Mouse (Mus musculus): ENCODE measurements around the gene Oxct1. TPM values are rescaled to one million over a fixed set of nuclear protein-coding genes. Genes with fewer than 3 reads are reported as not detected.
A peak's percentile ranks its signal among the peaks of the same experiment; 100 is the strongest.

The Oxct1 gene
- total RNA-seq, 1 experiment from 2014 or later = 358 TPM

DNA sequence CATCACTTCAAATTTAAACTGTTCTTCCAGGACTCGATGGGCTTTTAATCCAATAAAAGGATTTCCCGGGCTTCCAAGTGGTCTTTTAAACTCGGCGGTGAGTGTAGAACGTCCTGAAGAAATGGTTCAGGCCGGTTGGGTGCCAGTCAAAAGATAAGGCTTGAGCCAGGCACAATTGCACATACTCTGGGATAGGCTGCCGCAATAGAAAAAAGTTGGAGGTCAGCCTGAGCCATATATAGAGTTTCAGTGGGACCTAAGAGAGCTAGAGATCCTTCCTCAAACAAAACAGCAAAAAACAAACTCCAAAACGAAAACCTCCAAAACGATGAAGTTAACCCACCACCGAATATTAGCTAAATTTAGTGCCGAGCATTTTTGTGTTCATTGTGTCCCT, 677 bp upstream of the Oxct1 start:
- no peak for ATAC-seq (replicated peaks in 1 of 2; ENCODE audit: insufficient read depth in 1 of 2, low FRiP score in 2 of 2, low TSS enrichment in 1 of 2, low read depth in 1 of 2, poor library complexity in 2 of 2, severe bottlenecking in 2 of 2)

GRCm38 (mm10) chr15:4026831-4027584, 825 bp downstream of the Oxct1 start:
- peak; percentile 89 to 94 for ATAC-seq (replicated peaks in 1 of 2; ENCODE audit: insufficient read depth in 1 of 2, low FRiP score in 2 of 2, low TSS enrichment in 1 of 2, low read depth in 1 of 2, poor library complexity in 2 of 2, severe bottlenecking in 2 of 2)

- peak in 1 of 2 experiments; percentile 0; a peak in 1 of 4 replicates for ATAC-seq (replicated peaks in 1 of 2; ENCODE audit: insufficient read depth in 1 of 2, low FRiP score in 2 of 2, low TSS enrichment in 1 of 2, low read depth in 1 of 2, poor library complexity in 2 of 2, severe bottlenecking in 2 of 2)
These were observed 1.7 kb downstream of the Oxct1 start for GRCm38 (mm10) chr15:4027671-4028410.

DNA sequence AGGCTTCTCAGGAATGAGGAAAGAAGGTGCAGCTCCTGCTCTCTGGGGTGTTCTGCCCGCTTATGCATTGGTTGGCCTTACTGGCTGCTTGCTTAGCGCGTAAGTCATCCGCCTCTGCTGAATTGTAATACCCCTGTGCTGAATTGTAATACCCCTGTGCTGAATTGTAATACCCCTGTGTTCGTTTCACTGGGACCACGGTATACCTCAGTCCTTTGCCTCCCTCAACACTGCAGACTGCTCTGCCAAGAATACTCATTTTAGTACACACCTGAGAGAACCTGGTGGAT, 2.2 kb downstream of the Oxct1 start:
- no peak for ATAC-seq (replicated peaks in 1 of 2; ENCODE audit: insufficient read depth in 1 of 2, low FRiP score in 2 of 2, low TSS enrichment in 1 of 2, low read depth in 1 of 2, poor library complexity in 2 of 2, severe bottlenecking in 2 of 2)

DNA sequence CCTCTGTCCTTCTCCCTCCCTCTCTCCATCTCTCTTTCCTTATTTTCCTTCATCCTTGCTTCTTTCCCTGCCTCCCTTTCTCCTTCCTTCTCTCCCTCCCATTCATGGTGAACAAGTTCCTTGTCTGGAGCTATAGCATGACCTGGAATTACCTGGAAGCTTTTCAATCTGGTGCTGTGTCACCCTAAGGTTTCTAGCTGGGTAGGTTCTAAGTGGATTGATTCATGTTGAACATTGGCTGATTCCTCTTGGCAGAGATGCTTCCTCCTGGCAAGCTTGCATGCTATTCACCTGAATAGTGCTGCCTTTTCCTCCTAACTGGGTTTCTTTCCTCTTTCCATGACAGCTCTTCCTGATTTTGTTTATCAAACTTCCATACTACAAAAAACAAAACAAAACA, 2.8 kb downstream of the Oxct1 start:
- no peak for ATAC-seq (replicated peaks in 1 of 2; ENCODE audit: insufficient read depth in 1 of 2, low FRiP score in 2 of 2, low TSS enrichment in 1 of 2, low read depth in 1 of 2, poor library complexity in 2 of 2, severe bottlenecking in 2 of 2)

DNA sequence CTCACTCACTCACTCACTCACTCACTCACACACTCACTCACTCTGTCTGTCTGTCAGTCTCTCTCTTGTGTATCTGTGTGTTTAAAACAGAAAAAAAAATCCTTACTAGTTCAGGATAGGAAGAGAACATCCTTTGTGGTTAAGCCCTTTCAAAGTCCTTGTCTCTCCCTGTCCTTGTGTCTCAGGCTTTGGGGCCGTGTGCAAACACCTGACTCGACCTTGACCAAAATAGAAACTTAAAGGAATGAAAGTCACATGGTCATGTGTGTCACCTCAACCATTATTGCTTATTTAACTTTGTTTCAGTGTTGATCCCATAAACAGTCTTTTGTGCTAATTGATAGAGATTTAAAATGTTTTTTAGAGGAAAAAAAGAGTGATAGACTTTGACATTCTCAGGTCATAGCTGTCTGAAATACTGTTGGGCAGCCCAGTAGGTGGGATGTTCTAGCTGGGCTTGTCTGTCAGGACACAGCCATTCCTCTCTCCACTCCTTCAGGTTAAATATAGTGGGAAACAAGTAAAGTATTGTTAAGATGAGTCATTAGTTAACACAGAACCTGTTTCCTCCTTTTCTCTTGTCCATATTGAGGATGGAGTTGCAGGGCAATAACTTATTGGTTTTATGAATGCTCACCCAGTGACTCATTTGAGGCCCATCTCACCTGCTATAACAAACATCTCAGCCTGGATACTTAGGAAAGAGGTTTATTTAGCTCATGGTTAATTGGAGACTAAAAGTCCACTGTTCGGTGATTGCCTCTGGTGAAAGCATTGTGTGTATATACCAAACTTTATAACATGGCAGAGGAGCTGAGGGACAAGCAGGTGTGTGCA, 7.2 kb downstream of the Oxct1 start:
- ATAC-seq (replicated peaks in 1 of 2; ENCODE audit: insufficient read depth in 1 of 2, low FRiP score in 2 of 2, low TSS enrichment in 1 of 2, low read depth in 1 of 2, poor library complexity in 2 of 2, severe bottlenecking in 2 of 2) = no peak

DNA sequence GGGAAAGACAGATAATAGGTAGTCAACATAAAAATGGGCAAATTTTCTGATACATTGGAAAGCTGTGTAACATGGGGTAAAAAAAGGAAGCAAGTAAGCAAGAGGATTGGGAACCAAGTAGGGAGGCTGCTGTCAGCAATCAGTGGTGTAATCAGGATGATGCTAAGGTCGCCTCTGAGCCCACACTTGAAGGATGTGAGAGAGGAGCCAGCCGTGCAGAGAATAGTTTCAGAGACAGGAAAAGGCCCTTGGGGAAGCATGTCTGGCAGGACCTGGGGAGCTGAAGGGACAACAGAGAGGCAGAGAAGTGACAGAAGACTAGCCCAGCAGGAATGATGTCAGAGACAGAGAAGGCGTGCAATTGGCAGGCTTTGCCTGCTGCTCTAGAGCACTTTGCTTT, 16.2 kb downstream of the Oxct1 start:
- ATAC-seq (replicated peaks in 1 of 2; ENCODE audit: insufficient read depth in 1 of 2, low FRiP score in 2 of 2, low TSS enrichment in 1 of 2, low read depth in 1 of 2, poor library complexity in 2 of 2, severe bottlenecking in 2 of 2) = no peak; a peak in 1 of 4 replicates

- peak; percentile 78 to 89 for ATAC-seq (replicated peaks in 1 of 2; ENCODE audit: insufficient read depth in 1 of 2, low FRiP score in 2 of 2, low TSS enrichment in 1 of 2, low read depth in 1 of 2, poor library complexity in 2 of 2, severe bottlenecking in 2 of 2)
These were observed 16.9 kb downstream of the Oxct1 start for GRCm38 (mm10) chr15:4043032-4043471.

DNA sequence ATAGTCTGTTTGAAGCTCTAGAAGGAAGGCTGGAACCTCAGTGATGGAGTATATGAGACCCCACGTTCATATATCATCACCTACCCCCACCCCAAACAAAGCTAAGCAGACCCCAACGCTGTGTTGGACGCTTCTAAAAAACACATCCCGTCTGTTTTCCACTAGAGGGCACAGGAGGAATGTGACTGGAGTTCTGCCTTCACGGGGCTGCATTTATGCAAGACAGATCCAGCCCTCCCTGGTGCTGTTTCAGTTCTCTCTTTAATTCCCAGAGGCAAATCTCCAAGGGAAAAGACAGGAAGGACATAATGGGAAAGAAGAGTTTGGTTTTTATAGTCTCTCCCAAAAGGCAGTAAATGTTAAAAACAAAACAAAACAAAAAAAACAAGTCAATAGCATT, 30.4 kb downstream of the Oxct1 start:
- ATAC-seq (replicated peaks in 1 of 2; ENCODE audit: insufficient read depth in 1 of 2, low FRiP score in 2 of 2, low TSS enrichment in 1 of 2, low read depth in 1 of 2, poor library complexity in 2 of 2, severe bottlenecking in 2 of 2) = no peak

DNA sequence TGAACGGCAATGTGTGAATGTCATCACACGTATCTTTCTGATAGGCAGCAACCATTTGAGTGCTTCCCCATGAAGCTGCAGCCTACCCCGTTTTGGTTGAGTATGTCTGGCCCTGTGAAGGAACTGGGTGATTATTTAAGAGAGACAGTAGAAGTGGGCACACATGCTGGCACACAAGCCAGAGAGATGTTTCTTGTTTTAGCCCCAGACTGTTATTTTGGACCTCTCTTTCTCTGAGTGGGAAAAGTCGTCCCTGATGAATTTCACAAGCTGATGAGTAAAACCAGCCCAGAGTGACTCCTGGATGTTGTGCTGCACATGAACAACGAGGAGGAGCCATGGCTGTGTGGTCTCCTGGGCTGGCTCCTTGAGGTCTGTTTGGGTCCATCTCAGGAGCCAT, 37.4 kb downstream of the Oxct1 start:
- no peak for ATAC-seq (replicated peaks in 1 of 2; ENCODE audit: insufficient read depth in 1 of 2, low FRiP score in 2 of 2, low TSS enrichment in 1 of 2, low read depth in 1 of 2, poor library complexity in 2 of 2, severe bottlenecking in 2 of 2)

DNA sequence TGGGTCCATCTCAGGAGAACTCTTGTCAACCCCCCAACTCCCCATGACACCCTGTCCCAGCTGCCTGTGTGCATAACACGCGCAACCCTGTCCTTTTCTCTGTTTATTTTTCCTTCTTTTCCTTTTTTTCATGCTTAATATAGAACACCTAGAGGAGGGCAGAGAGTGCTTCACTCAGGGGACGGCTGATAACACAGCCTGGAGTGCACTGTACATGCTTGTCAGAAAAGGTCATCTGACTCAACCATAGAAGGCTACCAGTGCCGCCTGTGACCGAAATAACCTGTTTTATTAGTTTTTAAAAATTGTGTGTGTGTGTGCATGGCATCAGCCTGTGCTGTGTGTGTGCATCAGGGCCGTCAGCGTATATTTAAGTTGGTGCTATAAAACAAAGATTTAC, 37.8 kb downstream of the Oxct1 start:
- ATAC-seq (replicated peaks in 1 of 2; ENCODE audit: insufficient read depth in 1 of 2, low FRiP score in 2 of 2, low TSS enrichment in 1 of 2, low read depth in 1 of 2, poor library complexity in 2 of 2, severe bottlenecking in 2 of 2) = no peak

- ATAC-seq (replicated peaks in 1 of 2; ENCODE audit: insufficient read depth in 1 of 2, low FRiP score in 2 of 2, low TSS enrichment in 1 of 2, low read depth in 1 of 2, poor library complexity in 2 of 2, severe bottlenecking in 2 of 2) = no peak
These were observed 38.5 kb downstream of the Oxct1 start for GRCm38 (mm10) chr15:4064694-4065093.

DNA sequence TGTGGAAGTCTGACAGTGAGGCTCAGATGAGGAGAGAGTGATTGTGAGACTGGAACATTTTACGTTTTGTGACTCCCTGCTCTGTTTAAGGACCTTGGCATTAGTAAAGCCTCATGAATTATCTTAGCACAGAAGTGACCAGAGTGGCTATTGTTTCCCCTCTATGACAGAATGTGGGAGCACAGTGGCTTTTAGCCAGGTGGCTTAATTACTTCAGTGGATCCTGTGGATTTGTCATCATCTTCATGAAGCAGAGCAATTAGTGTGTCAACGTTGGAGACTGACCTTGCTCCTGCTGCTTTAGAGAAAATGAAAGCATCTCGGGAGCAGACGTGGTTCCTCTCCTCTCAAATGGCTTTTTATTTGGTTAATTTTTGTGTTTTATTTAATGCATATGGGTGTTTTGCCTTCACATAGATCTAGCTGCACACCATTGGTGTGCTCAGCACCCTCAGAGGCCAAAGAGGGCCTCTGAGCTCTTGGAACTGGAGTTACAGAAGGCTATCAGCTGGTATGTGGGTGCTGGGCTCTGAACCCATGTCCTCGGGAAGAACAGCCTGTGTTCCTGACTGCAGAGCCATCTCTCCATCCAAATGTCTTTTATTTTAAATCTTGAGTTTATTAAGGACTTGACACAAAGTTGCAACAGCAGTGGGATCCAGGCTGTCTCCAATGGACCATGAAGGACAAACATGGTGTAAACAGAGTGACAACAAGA, 41.2 kb downstream of the Oxct1 start:
- ATAC-seq (replicated peaks in 1 of 2; ENCODE audit: insufficient read depth in 1 of 2, low FRiP score in 2 of 2, low TSS enrichment in 1 of 2, low read depth in 1 of 2, poor library complexity in 2 of 2, severe bottlenecking in 2 of 2) = no peak

DNA sequence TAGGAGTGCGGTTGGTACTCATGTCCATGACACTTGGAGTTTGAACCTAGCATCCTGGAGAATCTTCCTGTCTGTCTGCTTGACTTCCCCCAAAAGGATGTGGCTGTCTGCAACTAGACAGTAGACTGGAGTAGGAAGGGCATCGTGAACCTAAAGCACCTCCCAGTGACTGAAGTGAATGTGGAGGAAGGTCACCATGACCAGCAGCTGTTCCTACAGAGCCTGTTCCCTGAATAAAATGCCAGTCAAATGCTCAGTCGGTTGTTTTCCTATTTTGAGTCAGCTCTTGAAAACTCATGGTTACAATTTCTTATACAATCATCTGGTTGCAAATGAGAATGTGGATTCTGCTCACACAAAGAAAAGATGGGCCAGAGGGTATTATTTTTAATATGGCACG, 51.8 kb downstream of the Oxct1 start:
- no peak for ATAC-seq (replicated peaks in 1 of 2; ENCODE audit: insufficient read depth in 1 of 2, low FRiP score in 2 of 2, low TSS enrichment in 1 of 2, low read depth in 1 of 2, poor library complexity in 2 of 2, severe bottlenecking in 2 of 2)

- no peak for ATAC-seq (replicated peaks in 1 of 2; ENCODE audit: insufficient read depth in 1 of 2, low FRiP score in 2 of 2, low TSS enrichment in 1 of 2, low read depth in 1 of 2, poor library complexity in 2 of 2, severe bottlenecking in 2 of 2)
These were observed 52.6 kb downstream of the Oxct1 start for GRCm38 (mm10) chr15:4078785-4079184.

DNA sequence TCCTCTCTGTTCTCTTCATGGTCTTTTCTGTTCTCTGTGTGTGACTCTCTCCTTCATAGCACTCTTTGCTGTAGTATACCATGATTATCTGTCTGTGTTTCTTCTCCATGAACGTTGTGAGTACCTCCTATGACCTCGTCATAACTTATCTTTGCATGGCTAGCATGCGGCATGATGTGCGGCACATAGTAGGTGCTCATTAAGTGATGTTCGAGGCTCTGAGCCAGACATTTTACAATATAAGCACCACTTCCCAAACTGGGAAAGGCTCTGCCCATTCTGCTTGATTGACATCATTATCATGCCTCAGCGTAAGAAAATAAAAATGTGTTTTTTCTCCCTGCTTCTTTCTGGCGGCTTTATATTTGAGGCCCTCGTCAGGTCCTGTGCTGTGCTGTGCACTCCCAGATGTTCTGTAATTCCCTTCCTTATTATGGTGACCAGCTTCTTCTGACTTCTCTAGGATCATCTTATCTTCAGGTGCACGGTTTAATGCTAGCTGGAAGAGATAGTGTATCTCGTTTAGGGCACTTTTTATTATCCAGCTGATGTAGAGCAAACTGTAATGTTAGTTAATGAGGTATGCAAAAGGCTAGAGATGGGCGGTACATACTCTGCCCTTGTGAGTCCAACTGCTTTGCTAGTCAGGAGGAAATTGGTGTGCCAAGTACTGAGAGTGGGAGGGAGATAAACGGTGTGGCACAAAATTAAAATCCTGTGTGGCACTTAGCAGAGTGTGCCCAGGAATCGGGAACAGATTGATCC, 53.4 kb downstream of the Oxct1 start:
- ATAC-seq (replicated peaks in 1 of 2; ENCODE audit: insufficient read depth in 1 of 2, low FRiP score in 2 of 2, low TSS enrichment in 1 of 2, low read depth in 1 of 2, poor library complexity in 2 of 2, severe bottlenecking in 2 of 2) = no peak
